Mouse (Mus musculus): Measurements from ENCODE around the gene Cdkl4. TPM values are rescaled to one million over a fixed set of nuclear protein-coding genes. Genes with fewer than 3 reads are reported as not detected.
A peak's percentile ranks its signal among the peaks of the same experiment; 100 is the strongest.

Cdkl4 gene
- polyA plus RNA-seq, 1 experiment from 2014 or later = 3.6 TPM

GRCm38 (mm10) chr17:80488918-80489317 is 88.7 kb downstream of the Cdkl4 start:
- H3K27me3 ChIP-seq (replicated peaks; ENCODE audit: control insufficient read depth, insufficient read depth, low read length) = no peaks in the 10 kb centered on the region

GRCm38 (mm10) chr17:80485160-80485559 is 92.5 kb downstream of the Cdkl4 start:
- no peak overlapping the region for H3K4me3 ChIP-seq (ENCODE audit: low read depth, low read length)
- no peak for ATAC-seq
- H3K36me3 ChIP-seq (ENCODE audit: control insufficient read depth, insufficient read depth, low read length) = no peaks in the 10 kb centered on the region
- no peak overlapping the region for H3K9ac ChIP-seq (ENCODE audit: low read length)
- WGBS = 87% methylated on average over 5 of the region's 5 CpGs
- H3K27ac ChIP-seq (ENCODE audit: low read depth, low read length) = no peak overlapping the region
- no peaks in the 10 kb centered on the region for H3K9me3 ChIP-seq (replicated peaks; ENCODE audit: control insufficient read depth, low read length)
- H3K4me1 ChIP-seq (ENCODE audit: control insufficient read depth, insufficient read depth, low read length) = peaks cover 6% of the 10 kb centered on the region; the same call in 1 of the 2 replicates
- H3K4me2 ChIP-seq (ENCODE audit: low read length) = no peak overlapping the region
- no peak for DNase-seq (ENCODE audit: low spot score)
- no peaks in the 10 kb centered on the region for H3K27me3 ChIP-seq (replicated peaks; ENCODE audit: control insufficient read depth, insufficient read depth, low read length)

More at GRCm38 (mm10) chr17:80488918-80489317, 88.7 kb downstream of the Cdkl4 start:
- WGBS = 60% methylated on average over 3 of the region's 3 CpGs
- H3K4me1 ChIP-seq (ENCODE audit: control insufficient read depth, insufficient read depth, low read length) = no peaks in the 10 kb centered on the region
- no peak overlapping the region for H3K27ac ChIP-seq (ENCODE audit: low read depth, low read length)
- no peak overlapping the region for H3K4me2 ChIP-seq (ENCODE audit: low read length)
- no peaks in the 10 kb centered on the region for H3K9me3 ChIP-seq (replicated peaks; ENCODE audit: control insufficient read depth, low read length)
- no peak overlapping the region for H3K9ac ChIP-seq (ENCODE audit: low read length)
- H3K4me3 ChIP-seq (ENCODE audit: low read depth, low read length) = no peak overlapping the region
- ATAC-seq (peak; percentile 34; the same call in 1 of the 2 replicates), DNase-seq (ENCODE audit: low spot score) (peak; percentile 39)
- H3K36me3 ChIP-seq (ENCODE audit: control insufficient read depth, insufficient read depth, low read length) = no peaks in the 10 kb centered on the region

GRCm38 (mm10) chr17:80480855-80481224 is 96.8 kb downstream of the Cdkl4 start:
- ATAC-seq = no peak
- peak overlapping the region; percentile 77 for H3K4me2 ChIP-seq (ENCODE audit: low read length)
- 27% methylated on average over 7 of the region's 7 CpGs for WGBS
- peaks cover 18% of the 10 kb centered on the region for H3K4me1 ChIP-seq (ENCODE audit: control insufficient read depth, insufficient read depth, low read length)
- peak overlapping the region; percentile 98 for H3K9ac ChIP-seq (ENCODE audit: low read length)
- DNase-seq (ENCODE audit: low spot score) = no peak
- peak overlapping the region; percentile 97 for H3K27ac ChIP-seq (ENCODE audit: low read depth, low read length)
- H3K27me3 ChIP-seq (replicated peaks; ENCODE audit: control insufficient read depth, insufficient read depth, low read length) = no peaks in the 10 kb centered on the region
- H3K9me3 ChIP-seq (replicated peaks; ENCODE audit: control insufficient read depth, low read length) = no peaks in the 10 kb centered on the region
- H3K36me3 ChIP-seq (ENCODE audit: control insufficient read depth, insufficient read depth, low read length) = peaks cover 5% of the 10 kb centered on the region; the same call in 1 of the 2 replicates
- peak overlapping the region; percentile 94 for H3K4me3 ChIP-seq (ENCODE audit: low read depth, low read length)

GRCm38 (mm10) chr17:80480031-80480854 is 97.4 kb downstream of the Cdkl4 start, which contains the start of gene Sos1:
Sos1 (minus strand) TSS chr17:80480453.
- peaks cover 5% of the 10 kb centered on the region; the same call in 1 of the 2 replicates for H3K36me3 ChIP-seq (ENCODE audit: control insufficient read depth, insufficient read depth, low read length)
- peak within 1 kb of the TSS; percentile 77 for H3K4me2 ChIP-seq (ENCODE audit: low read length)
- H3K9ac ChIP-seq (ENCODE audit: low read length) = peak within 1 kb of the TSS; percentile 98
- H3K9me3 ChIP-seq (replicated peaks; ENCODE audit: control insufficient read depth, low read length) = no peaks in the 10 kb centered on the region
- peaks cover 18% of the 10 kb centered on the region for H3K4me1 ChIP-seq (ENCODE audit: control insufficient read depth, insufficient read depth, low read length)
- WGBS = 0% methylated on average over 49 of the region's 90 CpGs
- ATAC-seq (peak; percentile 87), DNase-seq (ENCODE audit: low spot score) (peak; percentile 97)
- peak within 1 kb of the TSS; percentile 94 for H3K4me3 ChIP-seq (ENCODE audit: low read depth, low read length)
- peak within 1 kb of the TSS; percentile 97 for H3K27ac ChIP-seq (ENCODE audit: low read depth, low read length)
- H3K27me3 ChIP-seq (replicated peaks; ENCODE audit: control insufficient read depth, insufficient read depth, low read length) = no peaks in the 10 kb centered on the region

GRCm38 (mm10) chr17:80479295-80480030 is 98.2 kb downstream of the Cdkl4 start:
- WGBS = under 1% methylated on average over 48 of the region's 71 CpGs
- H3K27ac ChIP-seq (ENCODE audit: low read depth, low read length) = peak overlapping the region; percentile 97
- peak overlapping the region; percentile 98 for H3K9ac ChIP-seq (ENCODE audit: low read length)
- H3K9me3 ChIP-seq (replicated peaks; ENCODE audit: control insufficient read depth, low read length) = no peaks in the 10 kb centered on the region
- peak overlapping the region; percentile 94 for H3K4me3 ChIP-seq (ENCODE audit: low read depth, low read length)
- no peaks in the 10 kb centered on the region for H3K27me3 ChIP-seq (replicated peaks; ENCODE audit: control insufficient read depth, insufficient read depth, low read length)
- peak; percentile 56 for ATAC-seq
- H3K36me3 ChIP-seq (ENCODE audit: control insufficient read depth, insufficient read depth, low read length) = peaks cover 5% of the 10 kb centered on the region; the same call in 1 of the 2 replicates
- H3K4me2 ChIP-seq (ENCODE audit: low read length) = peak overlapping the region; percentile 77
- peaks cover 18% of the 10 kb centered on the region for H3K4me1 ChIP-seq (ENCODE audit: control insufficient read depth, insufficient read depth, low read length)
- DNase-seq (ENCODE audit: low spot score) = peak; percentile 56

- no peak overlapping the region for H3K4me3 ChIP-seq (ENCODE audit: low read depth, low read length)
- no peaks in the 10 kb centered on the region for H3K9me3 ChIP-seq (replicated peaks; ENCODE audit: control insufficient read depth, low read length)
These were observed 99.9 kb downstream of the Cdkl4 start for GRCm38 (mm10) chr17:80477679-80478078.

GRCm38 (mm10) chr17:80476496-80476895 is 101.1 kb downstream of the Cdkl4 start:
- no peaks in the 10 kb centered on the region for H3K27me3 ChIP-seq (replicated peaks; ENCODE audit: control insufficient read depth, insufficient read depth, low read length)
- no peak overlapping the region for H3K9ac ChIP-seq (ENCODE audit: low read length)
- peaks cover 8% of the 10 kb centered on the region; the same call in 1 of the 2 replicates for H3K36me3 ChIP-seq (ENCODE audit: control insufficient read depth, insufficient read depth, low read length)
- no peak overlapping the region for H3K4me2 ChIP-seq (ENCODE audit: low read length)
- H3K27ac ChIP-seq (ENCODE audit: low read depth, low read length) = no peak overlapping the region
- ATAC-seq (no peak), DNase-seq (ENCODE audit: low spot score) (no peak)
- 95% methylated on average over 4 of the region's 4 CpGs for WGBS
- H3K4me1 ChIP-seq (ENCODE audit: control insufficient read depth, insufficient read depth, low read length) = peaks cover 19% of the 10 kb centered on the region
- no peak overlapping the region for H3K4me3 ChIP-seq (ENCODE audit: low read depth, low read length)
- H3K9me3 ChIP-seq (replicated peaks; ENCODE audit: control insufficient read depth, low read length) = no peaks in the 10 kb centered on the region

More at GRCm38 (mm10) chr17:80477679-80478078, 99.9 kb downstream of the Cdkl4 start:
- 95% methylated on average over 2 of the region's 2 CpGs for WGBS
- Histone ChIP-seq H3K4me1 (ENCODE audit: control insufficient read depth, insufficient read depth, low read length) (peaks cover 18% of the 10 kb centered on the region), H3K27ac (ENCODE audit: low read depth, low read length) (no peak overlapping the region), H3K36me3 (ENCODE audit: control insufficient read depth, insufficient read depth, low read length) (peaks cover 8% of the 10 kb centered on the region; the same call in 1 of the 2 replicates), H3K9ac (ENCODE audit: low read length) (no peak overlapping the region), H3K4me2 (ENCODE audit: low read length) (no peak overlapping the region), H3K27me3 (replicated peaks; ENCODE audit: control insufficient read depth, insufficient read depth, low read length) (no peaks in the 10 kb centered on the region)
- no peak for ATAC-seq
- DNase-seq (ENCODE audit: low spot score) = no peak
